Mouse (Mus musculus) testis, adult 2 months (tissue): ENCODE data around the gene Cntn5.

Source experiments
- CTCF ChIP-seq: fragments of 200-500 bp; IDR thresholded peaks from 2 replicates; pipeline ENCODE4 v1.5.1; 2012; ENCODE audit warnings: low read depth, mild to moderate bottlenecking, inconsistent platforms, low read length, moderate library complexity; ENCODE audit not compliant: control insufficient read depth, insufficient read depth, insufficient replicate concordance
- POLR2A ChIP-seq: fragments of 200-500 bp; IDR thresholded peaks from 2 replicates; pipeline ENCODE4 v1.6.1; 2012; ENCODE audit warnings: low read depth, mild to moderate bottlenecking, inconsistent platforms, low read length, moderate library complexity; ENCODE audit not compliant: control insufficient read depth

- no peak for TF ChIP-seq CTCF
- TF ChIP-seq POLR2A = no peak
Measured at GRCm38 (mm10) chr9:10368971-10369370, 535.6 kb downstream of the Cntn5 start.
